Comparison of ENCODE assay signal across 25 mouse cellular contexts in genomic region chr7:16202756-16203504, GRCm38 (mm10). TPM values are rescaled to one million over a fixed set of nuclear protein-coding genes. Genes with fewer than 3 reads are reported as not detected.
DNase-seq lines count a peak whose midpoint lies in the region; ATAC-seq and TF ChIP-seq lines count a peak whose summit lies in the region.
"Had no signal": no experiment of that assay in that cellular context is flagged by ENCODE, and none has a peak within 500 bp of the region (broad histone marks: within the 10 kb centered on the region; RNA-seq: fewer than 3 reads in every experiment).

No protein-coding gene starts in this region.

- no peak overlapping the region for H3K4me2 ChIP-seq in intestine, embryonic 15.5 days (replicated peaks)
- no peak overlapping the region for H3K4me2 ChIP-seq in kidney, postnatal 0 days (ENCODE audit: low read length)
- H3K4me2 ChIP-seq: embryonic facial prominence, embryonic 13.5 days; hindbrain, embryonic 15.5 days; midbrain, embryonic 15.5 days; neural tube, embryonic 12.5 days had no signal

- peaks cover 32% of the 10 kb centered on the region for H3K36me3 ChIP-seq in intestine, embryonic 15.5 days
- H3K36me3 ChIP-seq in kidney, adult 2 months (ENCODE audit: control insufficient read depth, insufficient read depth, low read length): no peaks in the 10 kb centered on the region
- H3K36me3 ChIP-seq in kidney, postnatal 0 days (ENCODE audit: insufficient read depth, low read length): 0 out of 2 replicates have a peak, but pooled peaks cover 36% of the 10 kb centered on the region
- H3K36me3 ChIP-seq in hindbrain, embryonic 10.5 days: peaks cover 100% of the 10 kb centered on the region

- no peak for TF ChIP-seq CTCF in kidney, adult 2 months (conservative IDR thresholded peaks at IDR 0.05; ENCODE audit: insufficient read depth, insufficient read length, low read depth, low read length)
- TF ChIP-seq CTCF in kidney, postnatal 0 days (IDR thresholded peaks at IDR 0.05; ENCODE audit: low read depth): 0 out of 2 replicates have a peak, but pooled peaks have one; percentile 20

- H3K9me3 ChIP-seq in intestine, embryonic 15.5 days: no peaks in the 10 kb centered on the region
- no peaks in the 10 kb centered on the region for H3K9me3 ChIP-seq in kidney, postnatal 0 days (replicated peaks; ENCODE audit: low read length)
- no peaks in the 10 kb centered on the region for H3K9me3 ChIP-seq in hindbrain, embryonic 10.5 days
- H3K9me3 ChIP-seq: embryonic facial prominence, embryonic 13.5 days; hindbrain, embryonic 15.5 days; midbrain, embryonic 15.5 days; neural tube, embryonic 12.5 days had no signal

- no peaks in the 10 kb centered on the region for H3K27me3 ChIP-seq in intestine, embryonic 15.5 days (replicated peaks)
- H3K27me3 ChIP-seq in kidney, adult 2 months (replicated peaks; ENCODE audit: control insufficient read depth, insufficient read depth, low read length): no peaks in the 10 kb centered on the region
- H3K27me3 ChIP-seq in kidney, postnatal 0 days (ENCODE audit: insufficient read depth, low read length): no peaks in the 10 kb centered on the region
- no peaks in the 10 kb centered on the region for H3K27me3 ChIP-seq in hindbrain, embryonic 10.5 days (ENCODE audit: insufficient read depth, poor library complexity, severe bottlenecking)
- H3K27me3 ChIP-seq: embryonic facial prominence, embryonic 13.5 days; hindbrain, embryonic 15.5 days; midbrain, embryonic 15.5 days; neural tube, embryonic 12.5 days had no signal

- H3K9ac ChIP-seq in intestine, embryonic 15.5 days: no peak overlapping the region
- no peak overlapping the region for H3K9ac ChIP-seq in kidney, postnatal 0 days (ENCODE audit: low read depth, low read length)
- H3K9ac ChIP-seq: embryonic facial prominence, embryonic 13.5 days; hindbrain, embryonic 15.5 days; midbrain, embryonic 15.5 days; neural tube, embryonic 12.5 days had no signal

- no peak overlapping the region for H3K4me3 ChIP-seq in intestine, embryonic 15.5 days (replicated peaks)
- H3K4me3 ChIP-seq in kidney, adult 2 months (ENCODE audit: insufficient read depth, low read depth, low read length): no peak overlapping the region
- no peak overlapping the region for H3K4me3 ChIP-seq in kidney, postnatal 0 days (replicated peaks; ENCODE audit: low read depth, low read length)
- H3K4me3 ChIP-seq in hindbrain, embryonic 10.5 days: no peak overlapping the region
- H3K4me3 ChIP-seq: embryonic facial prominence, embryonic 13.5 days; heart, adult 2 months; hindbrain, embryonic 15.5 days; midbrain, embryonic 15.5 days; neural tube, embryonic 12.5 days had no signal

- peak; percentile 46 for DNase-seq in adrenal gland, postnatal 10 days
- DNase-seq in adrenal gland, postnatal 4 days (ENCODE audit: low spot score in 2 of 2): no peak
- peak; percentile 94 for DNase-seq in kidney, adult 2 months
- peak; percentile 18 for DNase-seq in kidney, postnatal 0 days (ENCODE audit: low spot score)
- no peak for DNase-seq in right cerebral cortex, postnatal 36 days (ENCODE audit: low spot score in 2 of 2)
- DNase-seq in hindbrain, embryonic 10.5 days (ENCODE audit: low spot score): no peak
- no peak for DNase-seq in cerebellum, adult 9-11 months
- DNase-seq: cerebellum, adult 18-20 months; cerebellum, postnatal 36 days; embryo, embryonic 11 days; gastrocnemius, postnatal 14 days; heart, adult 2 months; left cerebral cortex, postnatal 4 days; liver; right cerebral cortex, postnatal 14 days; thymus, adult 18-20 months; thymus, postnatal 36 days had no signal

- no peaks in the 10 kb centered on the region for H3K4me1 ChIP-seq in intestine, embryonic 15.5 days (replicated peaks)
- peaks cover 24% of the 10 kb centered on the region for H3K4me1 ChIP-seq in kidney, adult 2 months (ENCODE audit: control insufficient read depth, insufficient read depth, low read length)
- no peaks in the 10 kb centered on the region for H3K4me1 ChIP-seq in kidney, postnatal 0 days (replicated peaks; ENCODE audit: insufficient read depth, low read length)
- H3K4me1 ChIP-seq in hindbrain, embryonic 10.5 days (replicated peaks): no peaks in the 10 kb centered on the region
- H3K4me1 ChIP-seq: embryonic facial prominence, embryonic 13.5 days; hindbrain, embryonic 15.5 days; midbrain, embryonic 15.5 days; neural tube, embryonic 12.5 days had no signal

- 75% methylated on average over 15 of the region's 15 CpGs for WGBS in intestine, embryonic 15.5 days
- WGBS in kidney, adult 2 months: 47% methylated on average over 15 of the region's 15 CpGs
- 64% methylated on average over 15 of the region's 15 CpGs for WGBS in kidney, postnatal 0 days
- WGBS in hindbrain, embryonic 10.5 days: 86% methylated on average over 15 of the region's 15 CpGs

- TF ChIP-seq POLR2A in kidney, adult 2 months (IDR thresholded peaks at IDR 0.05; ENCODE audit: low read depth, low read length): no peak

- ATAC-seq in intestine, embryonic 15.5 days: peak; percentile 57
- ATAC-seq in kidney, postnatal 0 days (replicated peaks; ENCODE audit: low FRiP score, low read depth): peak; percentile 38
- ATAC-seq: forebrain, embryonic 14.5 days; lung, postnatal 0 days; midbrain, embryonic 15.5 days had no signal

- peak overlapping the region; percentile 28; the same call in 1 of the 2 replicates for H3K27ac ChIP-seq in intestine, embryonic 15.5 days
- H3K27ac ChIP-seq in kidney, adult 2 months (ENCODE audit: insufficient read depth, low read depth, low read length): peak overlapping the region; percentile 89
- H3K27ac ChIP-seq in kidney, postnatal 0 days: peak overlapping the region; percentile 19; the same call in 1 of the 2 replicates
- no peak overlapping the region for H3K27ac ChIP-seq in hindbrain, embryonic 10.5 days
- H3K27ac ChIP-seq: embryonic facial prominence, embryonic 13.5 days; heart, adult 2 months; hindbrain, embryonic 15.5 days; macrophage; midbrain, embryonic 15.5 days; neural tube, embryonic 12.5 days had no signal

RNA-seq across cellular contexts. Expression of gene Dhx34, which starts 18.9 kb away (rescaled TPM):
- 10 to 100 TPM; 10.4 to 14.9 TPM for total RNA-seq in adrenal gland, postnatal 10 days (2021)
- 10 to 100 TPM; 20.9 to 21.9 TPM for total RNA-seq in adrenal gland, postnatal 4 days (2021)
- 21.8 and 34.2 TPM in 2 replicates for polyA plus RNA-seq in intestine, embryonic 15.5 days (2015; fragmentation: Nextera tagmentation; extraction: Ambion mirVana)
- polyA plus RNA-seq in kidney, adult 2 months (2012; rRNA removed): 22.7 and 28.9 TPM in 2 replicates
- 11.6 and 12.1 TPM in 2 replicates for polyA plus RNA-seq in kidney, postnatal 0 days (2015; fragmentation: Nextera tagmentation; extraction: Ambion mirVana)
- 22.0 and 22.3 TPM in 2 replicates for polyA plus RNA-seq in hindbrain, embryonic 10.5 days (2016; fragmentation: Nextera tagmentation; extraction: Ambion mirVana)

RNA-seq across cellular contexts. Expression of gene Meis3, which starts 28.0 kb away (rescaled TPM):
- total RNA-seq in adrenal gland, postnatal 10 days (2021): 10 to 100 TPM in 1 of 2 experiments, 1 to 10 TPM in 1; 9.6 to 12.2 TPM
- 10 to 100 TPM; 18.8 to 22.0 TPM for total RNA-seq in adrenal gland, postnatal 4 days (2021)
- 30.8 and 31.8 TPM in 2 replicates for polyA plus RNA-seq in intestine, embryonic 15.5 days (2015; fragmentation: Nextera tagmentation; extraction: Ambion mirVana)
- 3.8 and 6.6 TPM in 2 replicates for polyA plus RNA-seq in kidney, adult 2 months (2012; rRNA removed)
- 12.9 and 16.7 TPM in 2 replicates for polyA plus RNA-seq in kidney, postnatal 0 days (2015; fragmentation: Nextera tagmentation; extraction: Ambion mirVana)
- polyA plus RNA-seq in hindbrain, embryonic 10.5 days (2016; fragmentation: Nextera tagmentation; extraction: Ambion mirVana): 117 and 173 TPM in 2 replicates

RNA-seq across cellular contexts. Expression of gene C5ar2, which starts 41.0 kb away (rescaled TPM):
- under 1 TPM; 0.36 to 0.67 TPM for total RNA-seq in adrenal gland, postnatal 10 days (2021)
- under 1 TPM; 0.45 to 0.48 TPM for total RNA-seq in adrenal gland, postnatal 4 days (2021)
- 0.13 and 0.23 TPM in 2 replicates for polyA plus RNA-seq in intestine, embryonic 15.5 days (2015; fragmentation: Nextera tagmentation; extraction: Ambion mirVana)
- polyA plus RNA-seq in kidney, adult 2 months (2012; rRNA removed): 0.34 and 0.39 TPM in 2 replicates
- 0.08 and 0.11 TPM in 2 replicates for polyA plus RNA-seq in kidney, postnatal 0 days (2015; fragmentation: Nextera tagmentation; extraction: Ambion mirVana)
- 0.05 TPM in 1 of 2 replicates, not detected in the other for polyA plus RNA-seq in hindbrain, embryonic 10.5 days (2016; fragmentation: Nextera tagmentation; extraction: Ambion mirVana)
- polyA plus RNA-seq: forebrain, embryonic 14.5 days; midbrain, embryonic 15.5 days had no signal

RNA-seq across cellular contexts. Expression of gene C5ar1, which starts 56.4 kb away (rescaled TPM):
- total RNA-seq in adrenal gland, postnatal 10 days (2021): 1 to 10 TPM; 2.7 to 3.9 TPM
- 1 to 10 TPM; 4.8 to 6.2 TPM for total RNA-seq in adrenal gland, postnatal 4 days (2021)
- 2.4 TPM in 2 replicates for polyA plus RNA-seq in intestine, embryonic 15.5 days (2015; fragmentation: Nextera tagmentation; extraction: Ambion mirVana)
- polyA plus RNA-seq in kidney, adult 2 months (2012; rRNA removed): 3.4 and 4.2 TPM in 2 replicates
- polyA plus RNA-seq in kidney, postnatal 0 days (2015; fragmentation: Nextera tagmentation; extraction: Ambion mirVana): 3.1 and 3.4 TPM in 2 replicates
- 0.96 and 0.97 TPM in 2 replicates for polyA plus RNA-seq in hindbrain, embryonic 10.5 days (2016; fragmentation: Nextera tagmentation; extraction: Ambion mirVana)

Comparison
In these comparisons a context has a peak if more than half of its experiments do, and no peak if none do; other contexts are left out.
1. DNase-seq: peak in adrenal gland, postnatal 10 days (single experiment), kidney, adult 2 months (single experiment) and kidney, postnatal 0 days (single experiment); none in adrenal gland, postnatal 4 days (0 of 2), right cerebral cortex, postnatal 36 days (0 of 2), hindbrain, embryonic 10.5 days (single experiment) and cerebellum, adult 9-11 months (single experiment).